Mouse (Mus musculus) frontal cortex, postnatal 36 days (tissue): ENCODE measurements around the gene Thap7.
"Not testable (repeated sequence)": the region's sequence is repeated elsewhere in the genome, so short reads cannot be mapped to it uniquely, and the experiment has no call there.

Source experiments
- DNase-seq, 2 experiments: peaks; one replicate each; pipeline ENCODE4 v3.0.0; 2022; ENCODE audit warnings: low spot score in 2 of 2

The Thap7 gene

GRCm38 (mm10) chr16:17530640-17531288, at the start of gene Thap7:
Thap7 (minus strand) TSS chr16:17531136.
- DNase-seq, result peak; percentile 96

- no peak for DNase-seq
Measured at GRCm38 (mm10) chr16:17576825-17577215, 45.9 kb upstream of the Thap7 start.

GRCm38 (mm10) chr16:17575870-17576824, 45.2 kb upstream of the Thap7 start:
- peak; percentile 74 to 81 for DNase-seq

GRCm38 (mm10) chr16:17566186-17566585, 35.2 kb upstream of the Thap7 start:
- DNase-seq, result no peak

- DNase-seq, result no peak
Measured at GRCm38 (mm10) chr16:17564771-17565170, 33.8 kb upstream of the Thap7 start.

- no peak for DNase-seq
Measured at GRCm38 (mm10) chr16:17564221-17564620, 33.3 kb upstream of the Thap7 start.

GRCm38 (mm10) chr16:17563580-17563979, 32.6 kb upstream of the Thap7 start:
- DNase-seq, result no peak

GRCm38 (mm10) chr16:17561751-17562208, 30.8 kb upstream of the Thap7 start, which contains the start of gene P2rx6:
P2rx6 (plus strand) TSS chr16:17561885.
- DNase-seq, result no peak

- DNase-seq, result no peak
Measured at GRCm38 (mm10) chr16:17561128-17561750, 30.3 kb upstream of the Thap7 start, which contains the start of gene Lrrc74b. Lrrc74b (minus strand) TSS chr16:17561247.

- DNase-seq, result no peak
Measured at GRCm38 (mm10) chr16:17559396-17560027, 28.6 kb upstream of the Thap7 start.

GRCm38 (mm10) chr16:17558811-17559210, 27.9 kb upstream of the Thap7 start:
- no peak for DNase-seq

- DNase-seq, result peak; percentile 81 to 85
Measured at GRCm38 (mm10) chr16:17557947-17558480, 27.1 kb upstream of the Thap7 start.

GRCm38 (mm10) chr16:17556907-17557306, 26.0 kb upstream of the Thap7 start:
- DNase-seq, result no peak

- DNase-seq, result no peak
Measured at GRCm38 (mm10) chr16:17556180-17556579, 25.2 kb upstream of the Thap7 start.

- DNase-seq, result not testable (repeated sequence)
Measured at GRCm38 (mm10) chr16:17554702-17555101, 23.8 kb upstream of the Thap7 start.

- no peak for DNase-seq
Measured at GRCm38 (mm10) chr16:17553910-17554685, 23.2 kb upstream of the Thap7 start.

GRCm38 (mm10) chr16:17552837-17553236, 21.9 kb upstream of the Thap7 start:
- DNase-seq, result no peak

- DNase-seq, result no peak
Measured at GRCm38 (mm10) chr16:17542632-17543031, 11.7 kb upstream of the Thap7 start.

- no peak for DNase-seq
Measured at GRCm38 (mm10) chr16:17536584-17536983, 5.6 kb upstream of the Thap7 start.

GRCm38 (mm10) chr16:17532676-17533329, 1.9 kb upstream of the Thap7 start:
- no peak for DNase-seq
